Mouse (Mus musculus): ENCODE data around the gene Pex7. TPM values are rescaled to one million over a fixed set of nuclear protein-coding genes. Genes with fewer than 3 reads are reported as not detected.
"Not testable (repeated sequence)": the region's sequence is repeated elsewhere in the genome, so short reads cannot be mapped to it uniquely, and the experiment has no call there.

Pex7 gene
- total RNA-seq, 2 experiments from 2014 or later = 27.4 to 35.1 TPM

DNA sequence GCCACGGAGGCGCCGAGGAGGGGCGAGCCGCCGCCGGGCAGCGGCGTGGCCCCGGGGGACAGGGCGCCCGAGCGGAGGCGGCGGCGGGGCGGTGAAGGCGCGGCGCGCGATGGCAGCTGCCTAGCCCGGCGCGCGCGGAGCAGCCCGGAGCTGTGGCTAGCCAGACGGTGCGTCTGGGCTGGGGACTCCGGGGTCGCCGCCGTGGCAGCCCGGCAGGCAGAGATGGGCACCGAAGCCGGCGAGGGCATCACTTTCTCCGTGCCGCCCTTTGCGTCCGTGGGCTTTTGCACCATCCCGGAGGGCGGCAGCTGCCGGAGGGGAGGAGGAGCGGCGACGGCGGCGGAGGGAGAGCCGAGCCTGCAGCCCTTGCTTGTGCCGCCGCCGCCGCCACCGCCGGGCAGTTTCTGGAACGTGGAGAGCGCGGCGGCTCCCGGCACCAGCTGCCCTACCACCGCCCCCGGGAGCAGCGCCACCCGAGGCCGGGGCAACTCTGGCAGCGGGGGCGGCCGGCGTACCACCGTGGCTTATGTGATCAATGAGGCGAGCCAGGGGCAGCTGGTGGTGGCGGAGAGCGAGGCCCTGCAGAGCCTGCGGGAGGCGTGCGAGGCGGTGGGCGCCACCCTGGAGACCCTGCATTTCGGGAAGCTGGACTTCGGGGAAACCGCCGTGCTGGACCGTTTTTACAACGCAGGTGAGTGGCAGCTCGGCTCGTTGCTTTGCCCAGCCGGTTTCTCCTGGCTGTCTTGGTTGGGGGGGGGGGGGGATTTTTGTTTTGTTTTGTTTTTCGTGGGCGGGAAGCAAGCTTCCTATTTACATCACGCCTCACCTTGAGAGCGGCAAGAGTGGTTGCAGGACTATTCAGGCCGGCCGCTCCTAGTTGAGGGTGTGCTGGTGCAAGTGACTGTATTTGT lies 27.1 kb upstream of the Pex7 start, which contains the start of gene Map3k5:
Gene Map3k5, plus strand, starts transcription at position 89 of the 911 bp plus-strand sequence.
- intact Hi-C loops (cut with DNase I) = loop anchor here (1.0 to 10.0 kb wide), 4 partner anchors 28 to 188 kb away; partner anchors contain the start of gene Pex7
- no peak for DNase-seq

DNA sequence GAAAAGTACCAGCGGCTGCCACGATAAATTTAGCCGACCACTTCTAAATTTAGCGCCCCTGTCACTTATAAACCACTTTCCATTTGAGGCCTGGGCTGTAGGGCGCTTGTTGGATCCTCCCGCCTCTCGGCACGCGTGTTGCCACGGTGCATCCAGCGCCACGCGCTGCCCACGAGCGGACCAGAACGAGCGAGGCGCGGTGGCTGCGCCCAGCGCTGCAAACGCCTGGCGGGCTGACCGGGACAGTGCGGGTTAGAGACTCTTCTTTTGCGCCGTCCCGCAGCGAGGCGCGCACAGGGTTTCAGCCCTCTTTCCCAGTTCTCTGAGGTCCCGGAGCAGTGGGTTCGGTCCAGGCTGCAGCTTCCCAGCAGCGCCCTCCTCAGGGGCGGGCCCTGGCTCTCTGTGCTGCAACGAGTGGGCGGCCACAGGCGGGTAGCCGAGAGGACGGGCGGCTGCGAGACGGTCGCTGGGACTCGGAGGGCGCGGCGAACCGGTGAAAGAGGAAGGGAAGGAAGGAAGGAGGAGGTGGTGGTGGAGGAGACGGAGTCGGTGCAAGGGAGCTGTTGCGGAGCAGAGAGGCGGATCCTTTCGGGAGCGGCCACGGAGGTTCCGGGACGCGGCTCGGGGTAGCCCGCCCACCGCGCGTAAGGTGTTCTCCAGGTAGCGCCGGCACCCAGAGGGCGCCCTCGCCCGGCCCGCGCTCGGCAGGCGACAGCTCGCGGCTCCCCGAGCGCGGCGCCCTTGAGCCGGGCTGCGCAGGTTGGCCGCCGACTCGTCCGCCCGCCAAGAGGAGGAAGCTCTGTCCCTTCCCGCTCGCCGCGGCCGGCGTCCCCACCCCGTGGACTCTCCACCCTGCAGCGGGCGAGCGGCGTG lies 26.3 kb upstream of the Pex7 start:
- peak; percentile 84 to 89 for DNase-seq
- intact Hi-C loops (cut with DNase I) = loop anchor here (1.0 to 10.0 kb wide), 4 partner anchors 27 to 189 kb away; partner anchors contain the start of gene Pex7

DNA sequence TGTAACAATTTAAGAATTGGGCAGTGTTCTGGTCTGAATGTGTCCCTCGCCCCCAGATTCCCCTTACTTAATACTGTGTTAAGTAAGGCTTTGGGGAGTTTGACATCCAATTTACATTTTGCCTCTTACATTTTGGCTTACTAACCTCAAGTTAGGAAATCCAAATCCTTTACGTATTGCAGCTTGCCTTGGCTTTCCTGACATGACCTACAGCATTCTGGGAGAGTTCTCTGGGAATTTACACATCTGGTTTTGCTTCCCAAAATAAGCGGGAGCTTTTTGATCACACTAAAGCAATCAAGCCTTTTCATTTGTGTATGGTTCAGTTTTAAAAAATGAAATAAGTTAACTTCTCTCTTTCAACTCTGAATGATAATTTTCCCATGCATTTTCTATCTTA lies 25.5 kb upstream of the Pex7 start:
- DNase-seq = no peak
- intact Hi-C loops (cut with DNase I) = loop anchor here (5.0 to 10.0 kb wide), 2 partner anchors 72 to 189 kb away; no protein-coding TSS in a partner anchor

DNA sequence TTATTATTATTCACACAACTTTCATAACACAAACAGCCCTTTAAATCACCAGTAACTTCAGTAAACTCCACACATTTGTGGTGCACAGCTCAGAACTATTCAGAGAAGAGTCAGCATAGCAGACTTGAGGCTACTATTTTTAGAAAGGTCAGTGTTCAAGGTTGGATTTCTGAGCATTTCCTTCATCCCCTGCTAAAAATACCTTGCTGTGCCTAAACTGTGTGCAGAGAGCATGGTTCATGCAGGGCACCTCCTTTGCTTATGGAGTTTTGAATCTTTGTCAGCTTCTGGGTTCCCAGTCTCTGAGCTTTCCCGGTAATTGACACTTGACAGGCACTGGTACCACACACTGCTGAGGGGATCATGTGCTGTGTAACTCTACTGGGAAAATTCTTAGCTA lies 20.7 kb upstream of the Pex7 start:
- DNase-seq = no peak
- intact Hi-C loops (cut with DNase I) = no loop called here

DNA sequence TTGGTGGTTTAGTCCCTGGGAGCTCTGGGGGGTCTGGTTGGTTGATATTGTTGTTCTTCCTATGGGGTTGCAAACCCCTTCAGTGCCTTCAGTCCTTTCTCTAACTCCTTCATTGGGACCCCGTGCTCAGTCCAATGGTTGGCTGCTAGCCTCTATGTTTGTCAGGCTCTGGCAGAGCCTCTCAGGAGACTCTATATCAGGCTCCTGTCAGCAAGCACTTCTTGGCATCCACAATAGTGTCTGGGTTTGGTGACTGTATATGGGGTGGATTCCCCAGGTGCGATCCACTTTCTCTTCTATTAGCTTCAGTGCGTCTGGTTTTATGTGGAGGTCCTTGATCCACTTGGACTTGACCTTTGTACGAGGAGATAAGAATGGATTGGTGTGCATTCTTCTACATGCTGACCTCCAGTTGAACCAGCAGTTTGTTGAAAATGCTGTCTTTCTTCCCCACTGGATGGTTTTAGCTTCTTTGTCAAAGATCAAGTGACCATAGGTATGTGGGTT lies 19.0 kb upstream of the Pex7 start:
- intact Hi-C loops (cut with DNase I); DNase-seq: not testable (repeated sequence)

DNA sequence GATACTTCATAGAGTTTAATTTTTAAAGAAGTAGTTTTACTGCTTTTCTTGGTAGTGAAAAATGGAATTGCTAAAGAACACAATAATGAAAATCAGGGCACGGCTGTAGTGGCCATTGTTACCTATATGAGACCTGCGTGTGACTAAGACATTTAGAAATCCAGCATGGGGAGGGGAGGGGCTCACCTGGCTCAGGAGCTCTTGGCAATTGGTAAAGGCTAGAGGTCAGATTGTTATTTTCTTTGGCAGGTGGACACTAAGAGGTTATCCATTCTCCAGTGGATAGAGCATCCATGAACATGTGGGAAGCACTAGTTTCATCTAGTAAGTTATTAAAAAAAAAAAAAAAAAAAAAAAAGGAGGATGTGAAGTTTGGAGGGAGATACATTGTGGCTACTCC lies 16.8 kb upstream of the Pex7 start:
- intact Hi-C loops (cut with DNase I) = no loop called here
- DNase-seq = no peak

DNA sequence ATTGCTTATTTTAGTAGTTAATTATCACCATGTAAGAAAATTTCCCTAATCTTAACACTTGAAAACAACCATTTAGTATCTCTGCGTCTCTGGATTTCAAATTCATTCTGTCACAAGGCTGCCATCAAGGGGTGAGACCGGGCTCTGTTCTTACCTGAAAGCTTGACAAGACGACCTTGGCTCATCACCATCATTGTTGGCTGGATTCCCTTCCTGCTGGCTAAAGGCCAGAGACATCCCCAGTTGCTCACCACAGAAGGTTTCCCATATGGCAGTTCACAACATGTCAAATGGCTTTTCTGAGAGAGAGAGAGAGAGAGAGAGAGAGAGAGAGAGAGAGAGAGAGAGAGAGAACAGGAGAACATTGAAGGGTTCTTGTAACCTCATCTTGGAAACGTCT lies 14.9 kb upstream of the Pex7 start:
- intact Hi-C loops (cut with DNase I) = no loop called here
- no peak for DNase-seq

DNA sequence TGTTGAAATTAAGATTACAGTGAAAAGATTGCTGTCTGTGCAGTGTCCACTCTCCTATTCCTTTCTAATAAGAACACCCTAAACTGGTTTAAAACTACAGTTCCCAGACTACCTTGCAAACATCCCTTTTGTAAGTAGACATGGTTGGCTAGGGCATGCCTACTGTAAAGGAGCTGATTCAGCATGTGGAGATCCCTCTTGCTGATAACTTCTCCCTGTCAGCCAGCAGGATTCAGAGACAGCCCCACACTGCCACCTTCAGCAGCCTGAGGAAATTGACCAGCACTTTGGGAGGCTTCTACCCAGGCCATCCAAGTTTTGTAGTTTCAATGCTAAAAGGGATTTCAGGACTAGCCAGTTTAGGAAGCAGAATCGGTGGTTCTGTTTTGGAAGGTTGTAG lies 7.8 kb upstream of the Pex7 start:
- DNase-seq = peak in 1 of 2 experiments; percentile 37
- intact Hi-C loops (cut with DNase I) = no loop called here

DNA sequence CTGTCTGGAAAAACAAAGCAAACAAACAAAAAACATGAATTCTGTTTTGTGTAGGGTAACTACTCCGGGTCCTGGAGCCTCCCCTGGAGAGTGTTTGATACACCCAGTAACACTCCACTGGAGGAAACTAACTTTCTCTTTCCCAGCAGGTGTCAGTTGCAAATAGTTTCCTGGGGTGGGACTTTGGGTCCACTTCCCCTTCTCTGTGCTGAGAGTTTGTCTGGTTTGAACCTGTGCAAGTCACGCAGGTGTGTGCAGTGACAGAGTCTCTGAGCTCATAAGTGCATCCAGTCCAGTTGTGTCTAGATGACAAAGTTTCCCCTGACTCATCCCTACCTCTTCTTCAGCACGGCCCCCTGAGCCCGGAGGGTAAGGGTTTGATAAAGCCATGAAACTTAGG lies 6.3 kb upstream of the Pex7 start:
- intact Hi-C loops (cut with DNase I) = no loop called here
- DNase-seq = no peak

DNA sequence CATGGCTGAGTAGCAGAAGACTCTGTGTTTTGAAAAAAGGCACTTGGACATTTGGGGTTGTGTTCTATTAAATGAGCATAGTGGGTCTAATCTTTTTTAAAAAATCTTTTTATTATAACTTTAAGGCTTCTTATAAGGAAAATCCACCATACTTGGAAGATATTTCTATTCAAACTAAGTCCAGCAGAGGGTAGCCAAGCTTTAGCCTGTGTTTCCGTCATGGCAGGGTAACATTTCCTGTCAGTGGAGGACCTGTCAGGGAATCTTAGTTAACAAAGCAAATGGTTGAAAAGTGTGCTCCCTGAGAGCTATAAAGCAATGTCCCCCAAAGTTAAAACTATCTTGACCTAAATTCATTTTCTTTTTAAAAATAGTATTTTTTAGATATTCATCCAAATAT lies 4.1 kb upstream of the Pex7 start:
- intact Hi-C loops (cut with DNase I) = loop anchor here (1.0 kb wide), 2 partner anchors 162 to 214 kb away; no protein-coding TSS in a partner anchor
- DNase-seq = no peak

DNA sequence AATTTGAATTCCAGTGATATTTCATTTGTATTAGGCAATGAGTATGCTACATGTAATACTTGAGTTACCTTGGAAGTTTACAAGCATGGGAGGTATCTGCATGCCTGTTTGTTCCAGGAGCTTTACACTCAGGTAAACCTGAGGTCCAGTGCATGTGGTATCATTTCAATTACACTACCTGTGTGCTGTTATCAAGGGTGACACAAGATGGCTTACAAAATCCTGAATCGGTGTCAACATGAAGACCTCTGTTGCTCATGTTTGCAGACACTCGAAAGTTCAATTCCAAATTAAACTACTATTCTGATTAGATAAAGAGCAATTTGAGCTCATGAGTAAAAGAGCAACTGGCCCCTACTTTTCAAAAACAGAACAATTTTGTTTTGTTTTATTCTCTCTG lies 3.0 kb upstream of the Pex7 start:
- intact Hi-C loops (cut with DNase I) = no loop called here
- DNase-seq = no peak

DNA sequence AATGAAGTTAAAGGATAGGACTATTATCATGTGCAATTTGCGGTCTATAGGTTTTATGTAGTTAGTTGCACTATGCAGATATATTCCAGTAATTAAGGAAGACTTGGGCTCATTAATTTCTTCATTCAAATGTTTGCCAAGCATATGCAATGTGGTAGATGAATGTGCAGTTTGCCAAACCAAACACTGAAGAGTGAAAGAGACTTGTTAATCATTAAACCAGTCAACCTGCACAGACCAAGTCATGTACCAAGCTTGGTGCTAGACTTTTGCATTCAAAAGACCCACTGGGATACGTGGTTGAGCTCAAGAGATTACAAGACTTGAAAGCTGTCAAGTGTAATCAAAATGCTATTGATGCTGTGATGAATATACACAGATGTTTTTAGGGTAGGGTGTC lies 587 bp upstream of the Pex7 start:
- intact Hi-C loops (cut with DNase I) = no loop called here
- DNase-seq = no peak

DNA sequence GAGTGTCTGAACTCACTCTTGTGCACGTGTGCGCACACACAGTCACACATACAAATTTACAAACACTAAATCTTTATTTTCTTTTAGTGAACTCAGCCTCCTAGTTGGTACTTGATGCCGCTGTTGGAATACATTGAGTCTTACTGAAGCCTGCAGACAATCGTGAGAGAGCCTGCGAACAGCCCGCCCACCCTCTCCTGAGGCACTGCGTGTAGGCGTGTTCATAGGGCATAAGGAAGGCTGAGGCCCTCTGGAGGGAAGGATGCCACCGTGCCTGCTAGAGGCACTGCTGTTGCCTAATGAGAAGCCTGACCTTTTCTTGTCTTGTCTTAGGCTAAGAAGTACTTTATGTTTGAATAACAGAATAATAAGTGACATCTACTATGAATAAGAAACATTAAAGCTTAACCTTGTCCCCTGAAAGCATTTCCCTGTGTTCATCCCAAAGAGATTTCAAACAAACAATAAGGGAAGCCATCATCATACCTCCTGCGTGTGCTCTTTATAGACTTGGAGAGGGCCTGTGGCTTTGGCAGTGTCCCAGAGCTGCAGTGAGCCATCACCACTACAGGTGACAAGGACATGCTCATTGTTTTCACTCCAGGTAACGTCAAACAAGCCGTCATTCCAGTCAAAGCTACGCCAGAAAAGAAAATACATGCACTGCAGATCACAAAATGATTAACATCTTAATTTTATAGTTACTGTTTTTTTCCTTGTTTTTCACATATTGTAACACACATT lies 3.2 kb downstream of the Pex7 start:
- DNase-seq = no peak
- intact Hi-C loops (cut with DNase I) = no loop called here

DNA sequence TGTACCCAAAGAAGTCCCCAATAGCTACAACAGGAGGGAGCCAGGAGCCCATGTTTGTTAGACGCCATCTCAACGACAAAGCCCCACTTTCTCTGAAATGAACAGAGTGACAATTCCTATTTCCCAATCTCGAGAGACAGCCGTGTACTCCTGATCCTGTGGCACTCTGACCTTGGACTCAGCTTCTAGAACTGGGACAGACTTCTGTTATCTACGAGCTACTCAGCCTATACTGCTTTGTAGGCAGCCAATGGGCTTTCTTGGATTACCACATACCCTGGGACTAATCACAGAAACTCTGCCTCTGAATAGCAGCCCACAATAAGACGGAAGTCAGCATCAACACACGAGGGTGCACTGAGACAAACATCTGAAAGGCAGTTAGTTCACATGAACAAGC lies 5.5 kb downstream of the Pex7 start:
- intact Hi-C loops (cut with DNase I) = no loop called here

DNA sequence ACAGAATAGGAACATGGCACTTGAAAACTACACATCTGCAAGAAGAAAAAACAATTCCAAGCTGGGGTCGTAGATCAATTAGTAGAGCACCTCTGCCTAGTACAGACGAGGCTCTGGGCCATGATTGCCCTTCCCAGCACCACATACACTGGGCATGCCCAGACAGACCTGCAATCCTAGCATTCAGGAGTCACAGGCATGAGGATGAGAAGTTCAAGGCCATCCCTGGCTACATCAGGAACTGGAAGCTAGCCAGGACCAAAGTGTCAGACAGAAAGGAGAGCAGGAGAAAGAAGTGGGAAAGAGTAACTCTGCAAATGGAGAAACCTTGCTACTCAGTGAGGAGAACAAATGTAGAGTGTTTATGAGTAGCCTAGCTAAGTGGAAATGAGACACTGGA lies 7.3 kb downstream of the Pex7 start:
- no peak for DNase-seq
- intact Hi-C loops (cut with DNase I) = no loop called here

More for the DNA sequence above, 5.5 kb downstream of the Pex7 start:
- no peak for DNase-seq

DNA sequence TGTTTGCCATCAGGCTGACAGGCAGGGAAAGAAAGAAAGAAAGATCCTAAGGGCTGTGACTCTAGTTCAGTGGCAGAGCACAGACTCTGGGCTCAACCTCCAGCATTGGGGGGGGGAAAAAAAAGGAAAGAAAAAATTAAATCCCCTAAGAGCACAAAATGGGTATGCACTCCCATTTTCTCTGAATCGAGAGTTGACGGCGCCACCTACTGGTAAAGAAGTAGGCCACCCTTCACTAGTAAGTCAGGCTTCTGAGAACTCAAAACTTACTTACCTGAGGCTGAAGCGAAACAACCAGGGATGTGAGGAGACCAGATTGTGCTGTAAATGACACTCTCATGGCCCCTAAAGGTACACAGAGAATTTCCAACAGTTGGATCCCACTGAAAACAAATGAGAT lies 13.5 kb downstream of the Pex7 start:
- peak; percentile 35 to 40 for DNase-seq
- intact Hi-C loops (cut with DNase I) = loop anchor here (5.0 kb wide), 3 partner anchors 182 to 652 kb away; partner anchors contain the start of gene Il20ra

DNA sequence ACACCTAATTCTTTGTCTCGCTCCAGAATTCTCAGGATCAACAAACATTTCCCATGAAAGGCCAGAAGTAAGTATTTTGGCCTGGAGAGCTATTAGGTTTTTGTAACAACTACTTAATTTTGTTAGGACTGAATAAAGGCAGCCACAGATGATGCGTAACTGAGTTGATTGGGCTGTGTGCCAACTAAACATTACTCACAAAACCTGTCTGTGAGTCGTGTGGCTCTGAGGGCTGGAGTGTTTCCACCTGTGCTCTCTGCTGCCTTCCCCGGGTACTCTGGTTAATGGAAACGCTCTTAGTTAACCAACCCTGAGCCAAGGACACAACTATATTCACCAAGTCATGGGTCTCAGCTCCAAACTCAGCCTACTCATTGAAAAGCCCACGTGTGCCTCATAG lies 14.3 kb downstream of the Pex7 start:
- intact Hi-C loops (cut with DNase I) = loop anchor here (5.0 kb wide), 3 partner anchors 181 to 651 kb away; partner anchors contain the start of gene Il20ra
- no peak for DNase-seq

DNA sequence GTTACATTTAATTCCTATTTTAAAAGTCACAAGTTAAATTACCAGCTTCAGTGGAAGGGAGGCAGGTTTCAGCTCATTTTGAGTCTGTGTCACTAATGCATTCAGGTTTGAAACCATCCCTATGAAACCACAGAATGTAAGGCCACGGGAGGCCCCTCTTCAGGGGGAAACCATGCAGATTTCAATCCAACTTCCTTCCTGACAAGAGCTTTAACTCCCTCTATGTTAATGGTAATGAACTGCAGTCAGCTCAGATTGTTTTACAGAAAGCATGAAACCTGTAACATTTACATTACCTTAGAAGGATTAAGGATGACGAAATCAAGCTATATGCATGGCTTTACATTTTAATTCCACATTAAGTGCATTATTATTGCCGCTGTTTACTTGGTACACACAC lies 15.8 kb downstream of the Pex7 start:
- no peak for DNase-seq
- intact Hi-C loops (cut with DNase I) = loop anchor here (5.0 kb wide), 3 partner anchors 179 to 649 kb away; partner anchors contain the start of gene Il20ra

DNA sequence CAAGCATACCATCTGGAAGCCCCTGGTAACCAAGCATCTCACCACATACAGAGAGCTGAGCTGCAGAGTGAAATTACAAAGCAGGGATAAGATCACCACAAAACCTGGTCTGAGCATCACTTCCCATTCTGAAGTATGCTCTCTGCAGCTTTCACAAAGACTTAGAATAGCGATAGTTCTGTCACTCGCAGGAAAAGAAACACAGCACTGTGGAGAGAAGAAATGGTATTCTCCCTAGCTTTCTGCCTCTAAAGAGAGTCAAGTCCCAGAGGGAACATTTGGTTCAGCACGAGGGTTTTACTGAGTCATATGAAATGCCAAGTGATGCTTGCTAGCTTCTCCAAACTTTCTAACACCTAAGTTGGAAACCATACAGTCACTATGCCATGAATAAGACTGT lies 17.6 kb downstream of the Pex7 start:
- no peak for DNase-seq
- intact Hi-C loops (cut with DNase I) = loop anchor here (5.0 kb wide), 3 partner anchors 178 to 648 kb away; partner anchors contain the start of gene Il20ra

DNA sequence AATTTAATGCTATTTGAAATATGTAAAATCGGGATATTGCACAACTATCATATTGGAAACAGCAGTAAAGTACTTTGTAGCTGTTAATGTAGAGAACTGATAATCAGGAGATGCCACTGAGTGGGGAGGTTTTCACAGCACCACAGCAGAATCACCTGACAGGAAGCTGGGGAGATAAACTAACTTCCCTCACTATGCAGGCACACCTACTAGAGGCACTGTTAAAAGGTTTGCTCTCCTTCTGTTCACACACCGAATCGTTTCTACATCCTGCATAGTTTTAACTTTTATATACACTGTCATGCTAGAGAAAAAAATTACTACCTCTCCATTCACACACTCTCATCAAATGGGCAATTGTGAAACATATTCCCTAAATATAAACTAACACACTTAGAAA lies 21.2 kb downstream of the Pex7 start:
- intact Hi-C loops (cut with DNase I) = no loop called here

More for the DNA sequence above, 21.2 kb downstream of the Pex7 start:
- DNase-seq = no peak

Measured in heart, postnatal 36 days (tissue).